Mouse (Mus musculus): ENCODE data around the gene Tspan3.

Gene Tspan3

GRCm38 (mm10) chr9:56107527-56107926 lies 57.8 kb downstream of the Tspan3 start:
- DNase-seq, result no peak

- DNase-seq, result no peak
These were observed 58.8 kb downstream of the Tspan3 start for GRCm38 (mm10) chr9:56106274-56107072.

- no peak for DNase-seq
These were observed 60.4 kb downstream of the Tspan3 start for GRCm38 (mm10) chr9:56104921-56105320.

GRCm38 (mm10) chr9:56101022-56101421 lies 64.3 kb downstream of the Tspan3 start:
- DNase-seq, result no peak

- no peak for DNase-seq
These were observed 65.2 kb downstream of the Tspan3 start for GRCm38 (mm10) chr9:56100041-56100522.

- DNase-seq, result no peak
These were observed 67.5 kb downstream of the Tspan3 start for GRCm38 (mm10) chr9:56097584-56098298.

- no peak for DNase-seq
These were observed 73.2 kb downstream of the Tspan3 start for GRCm38 (mm10) chr9:56092102-56092501.

- no peak for DNase-seq
These were observed 74.6 kb downstream of the Tspan3 start for GRCm38 (mm10) chr9:56090546-56091225.

- peak; percentile 60 for DNase-seq
These were observed 75.3 kb downstream of the Tspan3 start, which contains the start of gene Pstpip1 for GRCm38 (mm10) chr9:56089778-56090520. Gene Pstpip1 (plus strand): TSS chr9:56089962.

GRCm38 (mm10) chr9:56086524-56086923 lies 78.8 kb downstream of the Tspan3 start:
- DNase-seq, result no peak
